Mouse (Mus musculus): ENCODE measurements at regions not wholly inside any gene's neighbourhood (a gene's known extent, or its start where the extent isn't known, plus 50 kb on each side); places are given as distances from the start of the nearest gene placed in this dataset.

GRCm38 (mm10) chr3:147444005-147444763 is 592.0 kb downstream of the Ttll7 start:
- no peak for DNase-seq (ENCODE audit: low spot score)

- no peak for DNase-seq (ENCODE audit: low spot score)
Observed at GRCm38 (mm10) chr3:147445066-147445844, 593.1 kb downstream of the Ttll7 start.

- DNase-seq (ENCODE audit: low spot score), result peak; percentile 16
Observed at GRCm38 (mm10) chr3:147445884-147446283, 593.7 kb downstream of the Ttll7 start.

GRCm38 (mm10) chr3:147452176-147452575 is 600.0 kb downstream of the Ttll7 start:
- no peak for DNase-seq (ENCODE audit: low spot score)

GRCm38 (mm10) chr3:147455383-147455782 is 603.2 kb downstream of the Ttll7 start:
- no peak for DNase-seq (ENCODE audit: low spot score)

- DNase-seq (ENCODE audit: low spot score), result no peak
Observed at GRCm38 (mm10) chr3:147456294-147456693, 604.1 kb downstream of the Ttll7 start.

GRCm38 (mm10) chr3:147458115-147458514 is 605.9 kb downstream of the Ttll7 start:
- no peak for DNase-seq (ENCODE audit: low spot score)

GRCm38 (mm10) chr3:147479890-147480289 is 627.7 kb downstream of the Ttll7 start:
- DNase-seq (ENCODE audit: low spot score), result no peak
